Comparison of ENCODE assay signal across 25 mouse cellular contexts in the genomic region with DNA sequence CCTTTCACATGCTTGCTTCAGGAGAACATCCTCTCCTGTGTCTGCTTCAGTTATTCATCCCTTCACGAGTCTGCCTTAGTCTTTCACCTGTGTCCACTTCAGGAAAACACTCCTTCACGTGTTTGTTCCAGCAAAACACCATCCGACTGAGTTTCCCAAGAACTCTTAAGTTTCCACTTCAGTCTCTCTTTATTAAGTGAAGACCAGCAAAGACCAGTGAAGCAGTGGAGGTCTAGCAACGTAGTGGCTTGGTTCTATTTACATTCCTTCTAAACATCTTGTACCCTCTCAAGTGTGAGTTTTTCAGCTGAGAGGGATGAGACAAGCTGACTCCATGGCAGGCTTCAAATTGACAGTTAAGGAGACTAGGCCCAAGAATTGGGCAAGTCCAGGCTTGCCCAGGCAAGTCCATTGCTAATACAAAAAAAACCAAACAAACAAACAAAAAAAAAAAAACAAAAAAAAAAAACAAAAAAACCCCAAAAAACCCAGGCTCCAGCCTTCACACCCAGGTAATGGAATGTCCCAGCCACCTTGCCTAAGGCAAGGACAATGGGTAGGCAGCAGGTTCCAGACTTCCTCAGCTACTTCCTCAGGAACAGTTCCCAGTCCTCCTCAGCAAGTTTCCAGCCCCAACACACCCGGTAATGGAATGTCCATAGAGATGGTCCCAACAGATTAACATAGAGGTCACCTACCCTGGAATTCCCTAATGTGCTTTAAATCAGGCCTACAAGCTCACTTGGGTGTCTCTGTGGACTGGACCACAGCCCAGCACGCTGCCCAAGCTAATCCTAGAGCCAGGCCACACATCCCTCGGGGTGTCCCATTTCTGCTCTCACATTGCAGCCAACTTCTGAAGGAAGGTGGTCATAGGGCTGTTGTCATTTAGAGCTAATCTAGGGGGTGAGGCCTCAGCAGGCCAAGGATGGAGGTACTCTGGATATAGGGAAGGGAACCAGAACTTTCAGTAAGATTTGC. TPM values are rescaled to one million over a fixed set of nuclear protein-coding genes. Genes with fewer than 3 reads are reported as not detected.
DNase-seq lines count a peak whose midpoint lies in the region; ATAC-seq and TF ChIP-seq lines count a peak whose summit lies in the region.
"Had no signal": no experiment of that assay in that cellular context is flagged by ENCODE, and none has a peak within 500 bp of the region (broad histone marks: within the 10 kb centered on the region; RNA-seq: fewer than 3 reads in every experiment).

No protein-coding gene starts in this region.

- H3K4me2 ChIP-seq in liver, postnatal 0 days (ENCODE audit: low read depth, low read length), result no peak overlapping the region
- H3K4me2 ChIP-seq in midbrain, embryonic 16.5 days (ENCODE audit: low read length), result no peak overlapping the region
- H3K4me2 ChIP-seq: heart, embryonic 15.5 days; liver, embryonic 15.5 days; stomach, embryonic 15.5 days had no signal

- no peak overlapping the region for H3K9ac ChIP-seq in ES-E14 (ENCODE audit: insufficient read depth, low read depth, low read length, poor library complexity, severe bottlenecking)
- H3K9ac ChIP-seq in liver, postnatal 0 days (replicated peaks), result no peak overlapping the region
- no peak overlapping the region for H3K9ac ChIP-seq in midbrain, embryonic 16.5 days (ENCODE audit: low read depth, low read length)
- H3K9ac ChIP-seq: heart, embryonic 15.5 days; liver, embryonic 15.5 days; stomach, embryonic 15.5 days had no signal

- no peaks in the 10 kb centered on the region for H3K36me3 ChIP-seq in ES-E14 (ENCODE audit: control insufficient read depth, insufficient read depth, low read length, poor library complexity, severe bottlenecking)
- H3K36me3 ChIP-seq in liver, postnatal 0 days (replicated peaks; ENCODE audit: insufficient read depth, low read length), result no peaks in the 10 kb centered on the region
- no peaks in the 10 kb centered on the region for H3K36me3 ChIP-seq in midbrain, embryonic 16.5 days (ENCODE audit: control insufficient read depth, insufficient read depth, low read length)
- H3K36me3 ChIP-seq: embryonic facial prominence, embryonic 10.5 days; heart, embryonic 15.5 days; limb, embryonic 10.5 days; liver, embryonic 15.5 days; midbrain, embryonic 10.5 days; stomach, embryonic 15.5 days had no signal

- no peak for TF ChIP-seq EP300 in liver, postnatal 0 days (IDR thresholded peaks at IDR 0.05; ENCODE audit: low read depth)

- peak overlapping the region; percentile 40 for H3K27ac ChIP-seq in ES-E14 (ENCODE audit: insufficient read depth, low read depth, low read length, poor library complexity, severe bottlenecking)
- no peak overlapping the region for H3K27ac ChIP-seq in liver, postnatal 0 days (ENCODE audit: low read depth)
- H3K27ac ChIP-seq in midbrain, embryonic 16.5 days (ENCODE audit: low read length), result no peak overlapping the region
- H3K27ac ChIP-seq: embryonic facial prominence, embryonic 10.5 days; heart, embryonic 15.5 days; hindbrain, postnatal 0 days; layer of hippocampus, adult 2 months; limb, embryonic 10.5 days; liver, embryonic 15.5 days; midbrain, embryonic 10.5 days; stomach, embryonic 15.5 days had no signal

- H3K9me3 ChIP-seq in ES-E14 (ENCODE audit: control insufficient read depth, insufficient read depth, low read depth, low read length), result no peaks in the 10 kb centered on the region
- H3K9me3 ChIP-seq in liver, postnatal 0 days (ENCODE audit: low read length), result no peaks in the 10 kb centered on the region
- H3K9me3 ChIP-seq in midbrain, embryonic 16.5 days (replicated peaks; ENCODE audit: control insufficient read depth, low read length, poor library complexity, severe bottlenecking), result no peaks in the 10 kb centered on the region
- H3K9me3 ChIP-seq: embryonic facial prominence, embryonic 10.5 days; heart, embryonic 15.5 days; limb, embryonic 10.5 days; liver, embryonic 15.5 days; midbrain, embryonic 10.5 days; stomach, embryonic 15.5 days had no signal

- TF ChIP-seq CTCF in liver, postnatal 0 days (IDR thresholded peaks at IDR 0.05; ENCODE audit: low read depth), result no peak

- in situ Hi-C loops in ES-E14 (cut with MboI; ENCODE audit: low sequenced_read_pairs in 2 of 2, unreplicated experiment in 2 of 2), result no loop called here

- peak; percentile 3 for DNase-seq in gastrocnemius, adult 18-20 months (ENCODE audit: low spot score)
- no peak for DNase-seq in gastrocnemius, postnatal 4 days (ENCODE audit: low spot score in 2 of 2)
- DNase-seq in kidney, adult 8-10 months, result peak; percentile 14 to 28
- DNase-seq in kidney, postnatal 4 days, result no peak
- no peak for DNase-seq in ES-E14 (ENCODE audit: low read depth, low spot score)
- peak; percentile 18 to 30 for DNase-seq in kidney, postnatal 36 days
- no peak for DNase-seq in liver, postnatal 0 days
- DNase-seq: cerebellum, adult 11 months; cerebellum, adult 9-11 months; gastrocnemius, postnatal 25 days; liver; thymus, adult 18-20 months; thymus, postnatal 36 days had no signal

- H3K4me3 ChIP-seq in ES-E14 (ENCODE audit: insufficient read depth in 1 of 2, low read depth in 1 of 2, low read length in 2 of 2, poor library complexity in 1 of 2, severe bottlenecking in 1 of 2), result no peak overlapping the region
- H3K4me3 ChIP-seq in liver, postnatal 0 days (ENCODE audit: low read depth, low read length), result no peak overlapping the region
- no peak overlapping the region for H3K4me3 ChIP-seq in midbrain, embryonic 16.5 days (ENCODE audit: low read depth, low read length)
- H3K4me3 ChIP-seq: embryonic facial prominence, embryonic 10.5 days; heart, embryonic 15.5 days; layer of hippocampus, adult 2 months; limb, embryonic 10.5 days; liver, embryonic 15.5 days; midbrain, embryonic 10.5 days; stomach, embryonic 15.5 days had no signal

- no peaks in the 10 kb centered on the region for H3K27me3 ChIP-seq in liver, postnatal 0 days (ENCODE audit: insufficient read depth, low read length)
- no peaks in the 10 kb centered on the region for H3K27me3 ChIP-seq in midbrain, embryonic 16.5 days (ENCODE audit: control insufficient read depth, insufficient read depth, low read depth, low read length)
- H3K27me3 ChIP-seq: heart, embryonic 15.5 days; liver, embryonic 15.5 days; stomach, embryonic 15.5 days had no signal

- H3K4me1 ChIP-seq in ES-E14 (ENCODE audit: control insufficient read depth in 2 of 2, insufficient read depth in 2 of 2, low read length in 2 of 2, poor library complexity in 1 of 2), result no peaks in the 10 kb centered on the region; a peak in 1 of 4 replicates
- H3K4me1 ChIP-seq in liver, postnatal 0 days (ENCODE audit: insufficient read depth), result no peaks in the 10 kb centered on the region
- H3K4me1 ChIP-seq in midbrain, embryonic 16.5 days (ENCODE audit: control insufficient read depth, insufficient read depth, low read length), result no peaks in the 10 kb centered on the region
- H3K4me1 ChIP-seq: embryonic facial prominence, embryonic 10.5 days; heart, embryonic 15.5 days; limb, embryonic 10.5 days; liver, embryonic 15.5 days; midbrain, embryonic 10.5 days; stomach, embryonic 15.5 days had no signal

- no peak for ATAC-seq in liver, postnatal 0 days
- ATAC-seq in midbrain, embryonic 16.5 days, result no peak
- ATAC-seq: CD4-positive, CD25-positive, alpha-beta regulatory T cell, adult 4 months; forebrain, embryonic 16.5 days; hindbrain, postnatal 0 days; intestine, embryonic 16.5 days had no signal

- 72% methylated on average over 7 of the region's 7 CpGs for WGBS in liver, postnatal 0 days (ENCODE audit: insufficient replicate concordance)
- 88% methylated on average over 7 of the region's 7 CpGs for whole genome bisulfite sequencing in midbrain, embryonic 16.5 days

TF ChIP-seq in ES-E14, 5 proteins besides CTCF, POLR2A, EP300 and RAD21:
- TF ChIP-seq HCFC1 (IDR thresholded peaks at IDR 0.05; ENCODE audit: borderline replicate concordance, insufficient read depth, low read length), result no peak
- no peak for TF ChIP-seq MAFK (IDR thresholded peaks at IDR 0.05; ENCODE audit: insufficient read depth, low read depth, low read length)
- peak; percentile 84 for TF ChIP-seq ZNF384 (IDR thresholded peaks at IDR 0.05; ENCODE audit: low read depth, low read length)

RNA-seq across cellular contexts. Expression of a gene that starts 31.9 kb away (rescaled TPM):
- total RNA-seq in gastrocnemius, adult 18-20 months (2021), result 10 to 100 TPM; 21.9 to 23.4 TPM
- 10 to 100 TPM; 38.4 to 48.7 TPM for total RNA-seq in gastrocnemius, postnatal 4 days (2021)
- 5.4 and 8.2 TPM in 2 replicates for total RNA-seq in ES-E14 (2012; rRNA removed)
- 4.7 and 5.6 TPM in 2 replicates for polyA plus RNA-seq in liver, postnatal 0 days (2015; fragmentation: Nextera tagmentation; extraction: Ambion mirVana)
- polyA plus RNA-seq in midbrain, embryonic 16.5 days (2015; fragmentation: Nextera tagmentation; extraction: Ambion mirVana), result 47.0 and 52.5 TPM in 2 replicates

Comparison
In these comparisons a context has a peak if more than half of its experiments do, and no peak if none do; other contexts are left out.
1. DNase-seq: peak in gastrocnemius, adult 18-20 months (single experiment), kidney, adult 8-10 months (2 of 2) and kidney, postnatal 36 days (2 of 2); none in gastrocnemius, postnatal 4 days (0 of 2), kidney, postnatal 4 days (0 of 2), ES-E14 (single experiment) and liver, postnatal 0 days (single experiment).